Comparison of ENCODE assay signal across 17 mouse cellular contexts in the genomic region with DNA sequence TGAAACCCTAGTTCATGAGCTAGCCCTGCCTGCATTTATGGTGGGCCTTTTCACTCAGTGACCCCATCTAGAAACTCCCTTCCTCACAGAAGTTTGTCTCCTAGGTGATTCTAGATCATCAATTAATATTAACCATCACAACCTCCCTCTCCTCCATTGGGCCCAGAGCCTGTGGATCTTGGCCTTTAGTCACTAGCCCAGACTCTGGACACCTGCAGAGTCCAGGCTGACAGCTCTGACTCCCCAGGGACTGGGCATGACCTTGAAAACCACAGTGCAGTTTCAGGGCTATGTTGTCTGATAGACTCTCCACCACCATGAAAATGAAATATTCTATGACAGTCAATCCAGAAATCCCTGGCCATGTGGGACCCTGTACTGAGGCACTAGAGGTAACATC. TPM values are rescaled to one million over a fixed set of nuclear protein-coding genes. Genes with fewer than 3 reads are reported as not detected.
"Had no signal": no experiment of that assay in that cellular context is flagged by ENCODE, and none has a peak within 500 bp of the region (broad histone marks: within the 10 kb centered on the region; RNA-seq: fewer than 3 reads in every experiment).

No protein-coding gene starts in this region.

- H3K27me3 ChIP-seq: megakaryocyte, embryonic 14.5 days; midbrain, embryonic 13.5 days; midbrain, embryonic 15.5 days; neural tube, embryonic 12.5 days; stomach, embryonic 15.5 days had no signal

- ATAC-seq: midbrain, embryonic 13.5 days; midbrain, embryonic 15.5 days had no signal

- H3K4me1 ChIP-seq: megakaryocyte, embryonic 14.5 days; midbrain, embryonic 15.5 days; neural tube, embryonic 12.5 days; stomach, embryonic 15.5 days had no signal

- H3K4me3 ChIP-seq: megakaryocyte, embryonic 14.5 days; midbrain, embryonic 13.5 days; midbrain, embryonic 15.5 days; neural tube, embryonic 12.5 days; stomach, embryonic 15.5 days had no signal

- DNase-seq: lung, embryonic 14.5 days; lung, postnatal 10 days; right cerebral cortex, postnatal 14 days; thymus, adult 2 months; thymus, postnatal 25 days; thymus, postnatal 4 days had no signal

- H3K9me3 ChIP-seq: megakaryocyte, embryonic 14.5 days; midbrain, embryonic 13.5 days; midbrain, embryonic 15.5 days; neural tube, embryonic 12.5 days; stomach, embryonic 15.5 days had no signal

- H3K9ac ChIP-seq: lung, embryonic 14.5 days; midbrain, embryonic 13.5 days; midbrain, embryonic 15.5 days; neural tube, embryonic 12.5 days; stomach, embryonic 15.5 days had no signal

- H3K4me2 ChIP-seq: lung, embryonic 14.5 days; midbrain, embryonic 11.5 days; midbrain, embryonic 13.5 days; midbrain, embryonic 15.5 days; neural tube, embryonic 12.5 days; stomach, embryonic 15.5 days had no signal

- H3K27ac ChIP-seq: macrophage; midbrain, embryonic 13.5 days; midbrain, embryonic 15.5 days; neural tube, embryonic 12.5 days; stomach, embryonic 15.5 days; stomach, postnatal 0 days had no signal

- H3K36me3 ChIP-seq: midbrain, embryonic 13.5 days; midbrain, embryonic 15.5 days; neural tube, embryonic 12.5 days; stomach, embryonic 15.5 days had no signal

RNA-seq across cellular contexts. Expression of a gene that starts 39.8 kb away (rescaled TPM):
- total RNA-seq: megakaryocyte progenitor cell, adult 5-6 weeks; monocyte, adult 5-6 weeks; neutrophil, adult 5-6 weeks had no signal
